Mouse (Mus musculus): ENCODE data around the gene Mgmt.

DNA sequence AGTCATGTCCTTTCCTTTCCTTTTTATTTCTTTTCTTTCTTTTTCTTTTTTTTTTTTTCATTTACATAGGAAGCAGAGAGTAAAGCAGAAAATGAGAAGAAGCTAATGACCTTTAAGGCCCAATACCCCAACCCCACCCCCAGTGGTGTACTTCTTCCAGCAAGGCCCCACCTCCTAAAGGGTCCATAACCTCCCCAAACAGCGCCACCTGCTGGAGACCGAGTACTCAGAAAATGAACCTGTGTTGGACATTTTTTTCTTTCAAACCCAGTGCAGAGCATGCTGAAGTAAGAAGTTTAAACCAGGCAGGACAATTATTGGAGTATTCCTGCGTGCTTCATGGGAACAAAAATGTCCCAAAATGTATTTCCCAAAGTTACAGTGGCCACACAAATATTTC lies 166.1 kb downstream of the Mgmt start:
- TF ChIP-seq EP300 (IDR thresholded peaks at IDR 0.05; ENCODE audit: low read depth in 1 of 2, low read length in 2 of 2) (no peak), CHD1 (IDR thresholded peaks at IDR 0.05; ENCODE audit: low read depth, low read length) (no peak), TBP (IDR thresholded peaks at IDR 0.05; ENCODE audit: low read depth, low read length) (no peak), MXI1 (IDR thresholded peaks at IDR 0.05; ENCODE audit: low read depth, low read length) (no peak), CTCF (IDR thresholded peaks at IDR 0.05 in 2 of 3, conservative IDR thresholded peaks at IDR 0.05 in 1 of 3; ENCODE audit: control insufficient read depth in 1 of 3, insufficient read depth in 1 of 3, low read depth in 2 of 3, low read length in 3 of 3, poor library complexity in 1 of 3, severe bottlenecking in 1 of 3) (peak in 2 of 3 experiments; percentile 1 to 4; a peak in 1 of 6 replicates), RAD21 (IDR thresholded peaks at IDR 0.05; ENCODE audit: low read depth, low read length) (no peak), SIN3A (IDR thresholded peaks at IDR 0.05; ENCODE audit: low read length) (no peak), MAX (IDR thresholded peaks at IDR 0.05; ENCODE audit: low read length) (no peak), ETS1 (IDR thresholded peaks at IDR 0.05; ENCODE audit: low read depth, low read length) (no peak)
